Mouse (Mus musculus) brain, embryonic 18.5 days (tissue): ENCODE measurements around the gene Nap1l1.
"Not testable (repeated sequence)": the region's sequence is repeated elsewhere in the genome, so short reads cannot be mapped to it uniquely, and the experiment has no call there.

Source experiments
- DNase-seq: peaks from one replicate; pipeline ENCODE4 v3.0.0-alpha.2; 2012; ENCODE audit warnings: low read depth, low spot score

Gene Nap1l1

DNA sequence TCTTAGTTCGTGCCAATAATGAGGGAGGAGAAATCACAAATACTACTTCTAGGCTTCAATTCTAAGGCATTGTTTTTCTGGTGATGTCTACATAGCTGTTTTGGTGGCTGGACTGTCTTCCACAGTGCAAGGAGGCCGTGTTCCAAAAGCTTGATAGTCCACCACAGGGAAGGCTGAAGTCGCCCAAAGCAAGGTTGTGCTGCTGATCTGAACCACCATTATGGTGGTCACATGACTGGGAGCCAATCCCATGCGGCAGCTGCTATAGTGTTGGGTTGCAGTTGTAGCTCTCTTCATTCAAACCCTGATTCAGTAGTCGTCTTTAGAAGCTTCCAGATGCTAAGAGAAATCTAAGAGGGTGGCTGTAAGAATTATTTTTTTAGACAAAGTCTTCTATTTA is 6.6 kb downstream of the Nap1l1 start:
- DNase-seq = no peak

- DNase-seq = no peak
These were observed 9.6 kb downstream of the Nap1l1 start for GRCm38 (mm10) chr10:111482654-111483053.

DNA sequence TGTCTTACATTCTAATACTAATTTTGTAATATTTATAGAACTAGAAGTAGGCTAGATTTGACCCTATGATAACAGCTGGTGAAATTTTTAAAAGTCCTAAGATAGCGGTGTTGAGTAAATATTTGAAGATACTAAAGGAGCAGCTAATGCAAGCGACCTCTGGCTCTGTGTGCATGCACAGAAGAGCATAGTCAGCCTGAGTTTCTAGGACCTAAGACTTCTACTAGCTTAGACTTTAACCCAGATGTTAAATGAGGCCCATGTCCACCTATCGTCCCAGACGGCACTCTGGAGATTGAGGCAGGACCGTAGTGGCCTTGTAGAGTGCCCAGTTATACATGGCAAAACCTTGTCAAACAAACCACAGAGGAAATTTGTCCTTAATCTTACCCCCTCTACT is 11.1 kb downstream of the Nap1l1 start:
- DNase-seq = no peak

DNA sequence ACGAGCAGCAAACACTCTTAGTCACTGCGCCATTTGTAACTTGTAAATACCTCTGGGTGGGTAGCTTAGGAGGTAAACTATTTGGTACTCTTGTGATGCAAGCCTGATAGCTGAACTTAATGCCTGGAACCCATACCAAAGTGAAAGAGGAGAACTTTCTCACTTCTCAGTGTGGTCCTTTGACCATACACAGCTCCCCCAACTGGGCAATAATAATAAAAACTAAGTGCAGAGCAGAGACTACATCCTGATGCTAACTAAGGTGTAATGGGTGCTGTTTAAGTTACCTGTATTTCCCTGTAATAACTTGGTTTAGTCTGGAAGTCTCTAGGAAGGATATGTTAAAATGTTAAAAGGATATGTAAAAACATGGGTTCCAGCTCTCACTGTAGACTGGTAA is 15.8 kb downstream of the Nap1l1 start:
- no peak for DNase-seq

DNA sequence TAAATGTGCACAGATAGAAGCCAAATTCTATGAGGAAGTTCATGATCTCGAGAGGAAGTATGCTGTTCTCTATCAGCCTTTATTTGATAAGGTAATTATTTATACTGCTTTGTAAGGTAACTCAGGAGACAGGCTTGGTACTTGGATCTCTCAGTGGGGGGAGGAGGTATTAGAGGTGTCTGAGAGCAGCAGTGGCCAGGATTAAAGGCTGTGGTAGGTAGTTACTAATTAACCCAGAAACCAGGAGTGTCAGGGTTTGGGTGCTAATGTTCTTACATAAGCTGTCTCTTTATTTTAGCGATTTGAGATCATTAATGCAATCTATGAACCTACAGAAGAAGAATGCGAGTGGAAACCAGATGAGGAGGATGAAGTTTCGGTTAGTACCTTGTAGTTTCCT is 17.1 kb downstream of the Nap1l1 start:
- DNase-seq = not testable (repeated sequence)

GRCm38 (mm10) chr10:111495888-111496287 is 22.9 kb downstream of the Nap1l1 start:
- DNase-seq = no peak

DNA sequence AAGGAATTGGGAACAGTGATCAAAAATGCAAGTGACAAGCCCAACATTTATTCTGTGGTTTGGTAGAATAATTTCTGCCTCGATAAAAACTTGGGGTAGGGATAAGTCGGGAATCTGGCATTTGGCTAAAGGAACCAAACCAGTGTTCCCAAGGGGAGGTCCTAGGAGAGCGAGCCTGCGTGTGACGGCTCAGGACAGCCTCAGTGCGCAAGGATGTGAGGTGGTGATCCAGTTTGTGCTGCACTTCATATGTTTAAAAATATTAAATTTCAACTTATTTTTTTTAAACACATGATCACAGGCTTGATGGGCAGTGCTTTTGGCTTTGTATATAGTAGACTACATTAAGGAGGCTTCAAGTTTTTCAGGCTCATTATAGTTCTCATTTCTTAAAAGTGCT is 26.9 kb downstream of the Nap1l1 start:
- no peak for DNase-seq

DNA sequence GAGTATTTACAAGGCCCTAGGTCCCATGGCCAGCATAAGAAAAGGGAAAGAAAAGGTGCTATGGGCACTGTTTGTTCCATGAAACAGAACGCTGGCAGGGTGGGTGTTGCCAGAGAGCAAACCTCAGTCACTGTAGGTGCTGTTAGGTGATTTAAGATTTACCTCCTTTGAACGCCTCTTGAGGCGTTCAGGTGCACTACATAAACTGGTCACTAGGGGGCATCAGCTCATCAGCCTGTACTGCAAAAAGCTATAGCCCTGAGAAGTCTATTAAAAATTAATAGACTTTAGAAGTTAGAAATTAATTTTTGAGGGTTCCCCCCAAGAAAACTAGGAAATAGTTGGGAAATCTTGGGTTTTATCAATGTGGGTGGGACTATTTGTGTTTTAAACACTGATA is 30.0 kb downstream of the Nap1l1 start:
- no peak for DNase-seq

- DNase-seq = no peak
These were observed 30.7 kb downstream of the Nap1l1 start for GRCm38 (mm10) chr10:111503716-111504115.

GRCm38 (mm10) chr10:111504606-111505005 is 31.6 kb downstream of the Nap1l1 start:
- DNase-seq = no peak

DNA sequence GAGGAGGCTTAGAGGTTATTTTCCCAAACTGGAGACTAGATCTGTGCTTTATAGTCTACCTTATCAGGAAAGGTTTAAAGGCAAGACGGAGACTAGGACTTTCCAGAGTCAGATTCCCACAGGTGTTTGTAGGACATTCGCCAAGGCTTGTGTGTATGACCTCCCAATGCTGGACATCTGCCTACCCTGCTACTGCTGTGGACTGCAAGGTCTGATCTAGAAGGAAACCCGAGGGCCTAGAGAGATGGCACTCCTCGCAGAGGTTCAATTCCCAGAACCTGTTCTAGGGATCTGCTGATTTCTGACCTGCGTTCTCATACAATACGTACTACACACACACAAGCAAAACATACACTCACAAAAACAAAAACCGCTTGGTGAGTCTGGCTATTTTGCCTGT is 32.4 kb downstream of the Nap1l1 start:
- no peak for DNase-seq

DNA sequence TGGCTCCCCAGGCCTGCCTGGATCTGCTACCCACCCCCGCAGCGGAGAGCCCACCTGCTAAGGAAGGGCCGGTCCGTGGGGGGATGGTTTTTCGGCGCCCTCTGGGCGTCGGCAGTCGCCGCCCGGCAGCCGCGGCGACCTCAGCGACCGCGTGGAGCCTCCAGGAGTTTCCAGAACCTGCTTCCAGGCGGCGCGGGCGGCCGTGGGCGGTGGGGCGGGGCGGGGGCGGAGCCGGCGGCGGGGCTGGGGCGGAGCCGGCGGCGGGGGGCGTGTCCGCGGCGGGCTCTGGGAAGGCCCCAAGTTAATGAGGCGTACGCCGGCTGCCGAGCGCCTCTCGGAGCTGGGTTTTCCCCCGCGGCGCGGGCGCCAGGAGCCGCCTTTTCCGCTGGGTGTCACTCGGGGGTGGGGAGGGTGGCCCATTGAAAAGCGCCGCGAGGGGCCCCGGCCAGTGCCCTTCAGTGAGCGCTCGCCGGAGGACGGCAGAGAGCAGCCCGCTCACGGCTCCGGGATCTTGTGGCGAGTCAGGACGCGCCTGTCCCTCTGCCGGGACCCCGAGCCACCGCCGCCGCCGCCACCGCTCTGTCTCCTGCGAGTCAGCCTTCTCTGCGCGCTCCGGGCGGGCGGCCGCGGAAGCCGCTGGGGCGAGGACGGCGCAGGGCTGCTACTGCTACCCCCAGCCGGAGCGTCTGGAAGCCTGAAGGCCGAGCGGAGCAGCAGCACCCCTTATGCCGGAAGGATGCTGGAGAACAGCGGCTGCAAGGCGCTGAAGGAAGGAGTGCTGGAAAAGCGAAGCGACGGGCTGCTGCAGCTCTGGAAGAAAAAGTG is 33.3 kb downstream of the Nap1l1 start, which contains the start of gene Phlda1:
TSS of gene Phlda1 (plus strand) at position 186 of the 825 bp plus-strand sequence.
- peak; percentile 80 for DNase-seq

- DNase-seq = no peak
These were observed 34.0 kb downstream of the Nap1l1 start for GRCm38 (mm10) chr10:111506926-111507459.

DNA sequence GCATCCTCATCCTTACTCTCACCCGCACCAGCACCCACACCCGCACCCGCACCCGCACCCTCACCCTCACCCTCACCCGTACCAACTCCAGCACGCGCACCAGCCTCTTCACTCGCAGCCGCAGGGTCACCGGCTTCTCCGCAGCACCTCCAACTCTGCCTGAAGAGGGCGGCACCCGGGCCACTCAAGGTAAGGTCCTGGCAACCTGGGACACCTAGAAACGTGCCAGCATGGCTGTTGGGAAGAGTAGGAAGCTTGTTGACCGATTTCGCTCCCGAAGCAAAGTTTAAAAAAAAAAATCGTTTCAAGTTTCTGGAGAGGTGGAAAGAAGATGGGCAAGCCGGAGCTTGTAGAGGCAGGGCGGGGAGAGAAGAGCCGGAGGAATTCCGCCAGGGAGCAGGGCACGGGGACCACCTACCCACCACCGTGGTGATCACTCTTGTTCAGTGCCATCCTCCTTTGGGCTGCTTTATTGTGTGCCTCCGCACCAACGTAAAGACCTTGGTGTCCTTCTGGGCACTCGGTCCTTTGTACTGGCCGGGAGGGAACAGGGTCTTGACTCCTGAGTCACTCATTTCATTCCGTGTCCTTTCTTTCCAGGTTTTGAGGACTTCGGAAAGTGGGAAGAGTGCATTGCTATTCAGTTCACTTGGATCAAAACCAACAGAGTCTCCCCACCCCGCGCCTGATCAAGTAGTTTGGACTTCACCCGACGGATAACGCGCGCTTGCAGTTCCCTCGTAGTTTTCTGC is 34.6 kb downstream of the Nap1l1 start:
- DNase-seq = no peak

DNA sequence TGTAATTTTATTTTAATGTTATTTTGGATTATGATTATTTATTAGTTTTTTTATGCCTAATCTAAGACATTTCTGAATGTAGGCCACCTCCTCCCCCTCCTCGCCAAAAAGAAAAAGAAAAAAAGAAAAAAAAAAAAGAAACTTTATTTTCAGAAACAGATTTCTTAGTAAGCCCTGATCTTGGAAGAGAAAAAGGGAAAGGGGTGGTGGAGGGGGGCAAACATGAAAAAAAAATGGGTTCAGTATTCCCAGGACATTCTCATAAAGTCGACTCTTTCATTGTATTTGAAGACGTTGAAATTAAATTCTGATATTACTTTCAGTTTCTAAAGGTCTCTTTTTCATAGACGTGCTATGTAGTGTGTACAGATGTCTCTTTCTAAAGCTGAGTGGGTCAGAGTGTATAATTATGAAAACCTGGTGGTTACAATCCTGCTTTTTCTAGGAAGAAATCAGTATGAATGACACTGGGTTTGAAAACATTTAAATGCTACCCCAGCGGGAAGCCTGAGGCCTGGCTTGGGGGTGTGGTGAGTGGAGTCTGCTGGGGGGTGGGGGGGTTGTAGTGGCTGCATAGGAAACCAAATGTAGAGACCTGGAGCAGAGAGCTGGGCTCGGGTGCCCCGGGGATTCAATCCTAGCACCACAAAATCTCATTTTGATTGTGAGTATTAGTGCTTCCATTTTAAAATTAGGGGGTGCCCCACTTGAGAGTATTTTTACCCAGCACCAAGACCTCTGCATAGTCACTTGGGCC is 35.5 kb downstream of the Nap1l1 start:
- DNase-seq = no peak

DNA sequence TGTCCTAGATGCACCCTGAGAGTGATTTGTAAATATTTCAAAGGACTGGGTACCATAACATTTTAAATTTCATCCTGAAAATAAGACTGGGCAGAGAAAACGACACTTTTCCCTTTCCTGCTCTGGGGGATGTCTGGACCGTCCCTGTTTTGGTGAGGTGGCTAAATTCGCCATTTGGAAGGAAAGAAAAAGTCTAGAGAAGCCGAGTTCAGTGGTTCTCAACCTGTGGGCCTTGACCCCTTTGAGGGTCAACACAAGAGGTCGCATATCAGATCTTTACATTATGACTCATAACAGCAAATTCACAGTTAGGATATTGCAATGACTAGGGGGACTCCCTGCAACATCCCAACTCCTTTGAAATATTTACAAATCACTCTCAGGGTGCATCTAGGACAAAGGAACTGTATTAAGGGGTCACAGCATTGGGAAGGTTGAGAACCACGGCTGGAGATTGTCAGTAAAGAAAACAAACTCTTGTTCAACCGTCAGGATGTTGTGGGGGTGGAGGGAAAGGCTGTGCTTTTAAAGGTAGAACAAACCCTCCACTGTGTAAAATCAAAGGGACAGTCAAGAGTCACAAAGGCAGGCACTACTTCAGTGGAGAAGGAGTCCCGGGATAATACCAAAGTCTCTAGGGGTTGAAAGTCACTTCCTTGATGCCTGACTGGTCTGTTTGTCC is 36.2 kb downstream of the Nap1l1 start:
- no peak for DNase-seq

DNA sequence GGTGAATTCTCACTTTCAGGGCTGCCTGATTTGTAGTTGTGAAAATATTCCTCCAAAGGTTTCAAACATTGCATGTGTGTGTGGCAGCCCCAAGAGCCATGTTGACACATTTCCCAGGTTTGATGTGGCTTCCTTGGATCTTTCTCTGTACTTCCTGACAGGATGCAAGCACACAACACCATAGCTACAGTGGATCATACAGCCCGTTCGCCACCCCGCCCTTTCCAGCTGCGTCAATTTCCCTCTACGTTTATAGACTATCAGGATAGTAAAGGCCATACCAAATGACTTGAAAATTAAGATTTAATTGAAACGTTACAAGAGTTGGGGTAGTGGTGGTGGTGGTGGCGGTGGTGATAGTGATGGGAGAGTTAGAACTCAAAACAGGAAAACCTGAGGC is 37.0 kb downstream of the Nap1l1 start:
- no peak for DNase-seq

- DNase-seq = no peak
These were observed 37.8 kb downstream of the Nap1l1 start for GRCm38 (mm10) chr10:111510798-111511197.

DNA sequence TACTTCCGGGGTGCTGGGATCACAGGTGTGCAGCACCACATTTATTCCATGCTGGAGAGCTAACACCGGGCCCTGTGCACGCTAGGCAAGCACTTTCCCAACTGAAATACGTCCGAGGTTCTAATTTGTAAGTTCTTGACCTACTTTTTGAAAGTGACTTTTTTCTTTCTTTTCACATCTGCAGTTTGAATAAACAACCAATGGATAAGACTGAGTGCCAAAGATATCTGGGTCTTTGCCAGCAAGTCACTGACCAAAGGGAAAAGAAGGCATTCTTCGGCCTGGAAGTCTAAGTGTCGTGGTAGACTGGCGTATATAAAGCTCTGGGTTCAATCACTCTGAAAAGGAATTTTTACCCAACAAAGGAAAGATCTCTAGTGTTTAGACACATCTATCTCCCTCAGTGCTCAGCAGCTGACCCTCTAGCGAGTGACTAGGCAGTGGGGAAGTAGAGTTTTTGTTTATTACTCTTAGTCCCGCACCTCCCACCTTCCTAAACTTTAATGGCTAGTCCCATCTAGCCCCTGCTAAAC is 39.1 kb downstream of the Nap1l1 start:
- DNase-seq = no peak

- DNase-seq = no peak
These were observed 41.4 kb downstream of the Nap1l1 start for GRCm38 (mm10) chr10:111514282-111514885.
